Mouse (Mus musculus): Measurements from ENCODE around the gene Efcab11.

DNA sequence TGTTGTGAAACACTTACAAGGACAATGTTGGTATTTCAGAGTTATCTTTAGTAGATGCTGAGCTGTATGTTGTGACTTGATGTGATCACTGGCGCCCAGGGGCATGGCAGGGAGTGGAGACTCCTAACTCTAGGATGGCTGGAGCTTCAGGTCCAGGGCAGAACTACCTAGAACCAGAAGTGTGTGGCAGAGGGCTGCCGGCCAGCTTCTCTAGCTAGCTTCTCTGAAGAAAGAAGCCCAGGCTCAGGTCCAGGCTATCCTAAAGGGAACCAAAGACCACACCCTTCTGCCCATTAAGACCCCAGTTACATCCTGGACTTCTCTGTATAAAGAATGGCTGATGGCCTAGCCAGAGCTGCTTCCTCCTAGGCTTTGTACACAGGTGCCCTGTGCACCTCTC is 166.1 kb downstream of the Efcab11 start:
- TF ChIP-seq UBTF (IDR thresholded peaks at IDR 0.05; ENCODE audit: low read depth, low read length) (no peak), USF2 (conservative IDR thresholded peaks at IDR 0.05; ENCODE audit: low read depth, low read length) (no peak), ETS1 (conservative IDR thresholded peaks at IDR 0.05; ENCODE audit: low read depth, low read length) (no peak), ZC3H11A (IDR thresholded peaks at IDR 0.05; ENCODE audit: low read depth, low read length) (no peak), EP300 (IDR thresholded peaks at IDR 0.05; ENCODE audit: low read length) (no peak), CHD1 (IDR thresholded peaks at IDR 0.05; ENCODE audit: low read depth, low read length) (no peak), NELFE (IDR thresholded peaks at IDR 0.05; ENCODE audit: low read depth, low read length) (no peak), RCOR1 (conservative IDR thresholded peaks at IDR 0.05; ENCODE audit: low read depth, low read length) (no peak)
